Mouse (Mus musculus) ovary, adult 18-20 months (tissue): Measurements from ENCODE around the gene Defb23.
"Not testable (repeated sequence)": the region's sequence is repeated elsewhere in the genome, so short reads cannot be mapped to it uniquely, and the experiment has no call there.

Experiments used
- DNase-seq: peaks from one replicate; pipeline ENCODE4 v3.0.0; 2022; ENCODE audit warnings: low spot score, mixed read lengths

Defb23 gene

DNA sequence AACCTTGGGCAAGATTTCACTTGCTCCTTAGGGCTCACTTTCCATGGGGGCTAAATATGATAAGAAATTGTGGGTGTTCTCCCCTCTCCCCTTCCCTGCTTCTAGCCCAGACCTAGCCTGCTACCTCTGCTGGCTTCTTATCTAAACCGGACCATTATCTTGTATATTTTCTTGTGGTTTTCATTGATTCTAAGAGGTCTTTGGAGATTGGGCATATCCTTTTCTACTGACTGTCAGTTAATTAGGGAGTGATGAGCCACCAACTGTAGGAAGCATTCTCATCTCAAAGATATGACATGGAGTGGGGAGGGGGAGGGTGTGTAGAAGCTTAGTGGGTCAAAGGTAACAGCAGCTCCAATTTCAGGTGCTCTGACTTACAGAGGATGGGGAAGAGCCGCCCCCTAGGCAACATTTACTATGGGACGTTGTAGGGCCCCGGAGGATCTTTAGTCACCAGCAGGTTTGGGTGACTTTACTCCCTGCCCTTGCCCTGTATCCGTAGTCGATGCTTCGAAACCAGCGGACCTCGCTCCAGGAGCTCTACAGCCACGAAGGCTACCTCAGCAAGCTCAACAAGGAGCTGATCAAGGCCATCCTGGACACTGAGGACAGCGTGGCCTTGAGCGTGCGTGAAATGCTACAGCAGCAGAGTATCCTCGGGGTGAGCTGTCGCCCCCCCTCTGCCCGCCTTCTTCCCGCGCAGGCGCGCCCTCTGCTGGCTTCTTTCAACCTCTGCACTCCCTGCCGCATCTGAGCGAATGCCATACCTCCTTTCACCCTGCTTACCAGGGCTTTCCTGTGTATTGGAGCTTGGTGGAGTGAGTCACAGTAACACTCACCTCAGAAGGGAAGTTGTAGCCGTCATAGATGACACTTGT, 27.2 kb downstream of the Defb23 start:
- DNase-seq = peak; percentile 86

DNA sequence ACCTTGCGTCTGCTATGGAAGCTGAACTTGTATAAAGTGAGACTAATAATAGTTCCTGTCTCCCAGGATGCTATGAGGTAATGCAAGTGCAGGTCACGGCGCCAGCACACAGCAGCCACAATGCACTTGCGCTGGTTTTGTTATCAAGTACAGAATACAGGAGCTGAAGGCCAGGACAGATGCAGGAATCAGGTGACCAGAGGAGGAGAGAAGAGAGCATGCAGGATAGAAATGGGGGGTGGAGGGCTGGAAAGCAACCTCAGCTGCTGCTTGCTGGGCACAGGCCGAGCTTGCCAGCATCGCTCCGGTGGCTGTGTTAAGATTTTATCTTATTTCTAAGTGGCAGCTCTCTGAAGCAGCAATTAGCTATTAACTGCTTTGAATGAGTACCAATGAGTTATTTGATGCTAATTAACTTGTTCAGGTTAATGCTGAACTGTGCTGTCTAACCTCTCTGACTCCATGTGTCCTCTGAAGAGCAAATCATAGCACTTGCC, 28.0 kb downstream of the Defb23 start:
- DNase-seq = no peak

DNA sequence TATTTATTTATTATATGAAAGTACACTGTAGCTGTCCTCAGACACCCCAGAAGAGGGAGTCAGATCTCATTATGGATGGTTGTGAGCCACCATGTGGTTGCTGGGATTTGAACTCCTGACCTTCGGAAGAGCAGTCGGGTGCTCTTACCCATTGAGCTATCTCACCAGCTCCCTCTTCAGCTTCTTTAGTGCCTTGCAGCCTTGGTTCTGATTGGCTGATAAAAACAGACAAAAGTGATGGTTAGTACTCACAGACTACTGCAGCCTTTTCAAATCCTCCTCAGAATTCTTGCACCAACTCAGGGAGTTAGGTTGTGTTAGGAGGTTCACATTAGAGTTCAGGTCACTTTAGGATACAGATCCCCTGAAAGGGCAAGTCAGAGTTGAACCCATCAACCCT, 35.9 kb downstream of the Defb23 start:
- not testable (repeated sequence) for DNase-seq

DNA sequence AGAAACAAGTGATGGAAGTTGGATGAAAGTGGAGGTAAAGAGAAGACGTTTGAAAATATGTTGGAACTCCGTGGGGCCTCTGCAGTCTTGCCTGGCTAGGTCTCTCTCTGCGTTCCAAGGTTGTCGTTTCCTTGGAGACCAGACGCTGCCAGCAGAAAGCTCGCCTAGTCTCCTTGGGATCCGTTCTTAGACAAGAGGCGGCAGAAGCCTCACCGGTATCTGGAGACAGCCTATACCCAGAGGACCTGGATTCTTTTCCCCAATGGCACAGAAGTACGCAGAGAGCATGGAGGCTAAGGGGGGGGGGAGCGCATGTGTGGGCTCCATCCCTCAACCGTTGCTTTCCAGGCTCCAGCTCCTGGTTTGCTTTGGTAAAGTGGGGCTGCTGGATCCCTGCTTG, 36.9 kb downstream of the Defb23 start:
- peak; percentile 55 for DNase-seq

DNA sequence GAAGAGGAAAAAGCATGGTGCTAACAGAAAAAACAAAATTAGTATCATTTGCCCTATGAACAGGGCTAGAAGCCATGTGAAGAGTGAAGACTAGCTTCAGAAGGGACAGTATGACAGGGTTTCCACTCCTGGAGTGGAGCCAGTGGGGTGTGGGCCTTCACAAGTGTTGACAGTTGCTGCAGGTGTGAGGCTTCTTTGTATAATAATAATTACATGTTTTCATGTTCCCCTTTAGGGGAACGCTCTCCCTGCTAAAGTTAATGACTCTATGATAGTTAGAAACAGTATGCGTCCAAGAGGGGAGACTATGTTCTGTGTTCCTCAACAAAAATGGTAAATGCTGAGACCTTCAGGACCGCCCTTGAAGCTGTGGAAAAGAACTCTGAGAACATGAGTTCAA, 48.6 kb downstream of the Defb23 start:
- no peak for DNase-seq

DNA sequence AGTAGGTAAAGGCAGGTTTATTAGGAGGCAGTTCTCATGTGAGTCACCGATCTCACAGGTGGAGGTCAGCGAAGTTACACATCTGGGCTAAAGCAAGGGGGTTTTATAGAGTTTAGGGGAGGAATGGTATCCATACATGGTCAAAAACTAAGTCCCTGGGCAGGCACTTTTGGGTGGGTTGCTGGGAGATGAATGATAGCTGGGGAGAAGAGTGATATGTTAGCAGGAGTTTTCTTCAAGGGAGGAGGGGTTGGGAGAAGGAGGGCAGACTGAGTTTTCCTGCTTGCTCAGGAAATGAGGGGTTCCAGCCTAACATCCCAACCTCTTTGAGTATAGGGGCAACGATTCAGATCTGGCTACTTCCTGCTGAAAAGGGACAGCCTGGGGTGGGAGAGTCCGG, 49.1 kb downstream of the Defb23 start, which contains the start of gene 6820408C15Rik:
Gene 6820408C15Rik, plus strand, starts transcription at position 301 of the 400 bp plus-strand sequence.
- no peak for DNase-seq

DNA sequence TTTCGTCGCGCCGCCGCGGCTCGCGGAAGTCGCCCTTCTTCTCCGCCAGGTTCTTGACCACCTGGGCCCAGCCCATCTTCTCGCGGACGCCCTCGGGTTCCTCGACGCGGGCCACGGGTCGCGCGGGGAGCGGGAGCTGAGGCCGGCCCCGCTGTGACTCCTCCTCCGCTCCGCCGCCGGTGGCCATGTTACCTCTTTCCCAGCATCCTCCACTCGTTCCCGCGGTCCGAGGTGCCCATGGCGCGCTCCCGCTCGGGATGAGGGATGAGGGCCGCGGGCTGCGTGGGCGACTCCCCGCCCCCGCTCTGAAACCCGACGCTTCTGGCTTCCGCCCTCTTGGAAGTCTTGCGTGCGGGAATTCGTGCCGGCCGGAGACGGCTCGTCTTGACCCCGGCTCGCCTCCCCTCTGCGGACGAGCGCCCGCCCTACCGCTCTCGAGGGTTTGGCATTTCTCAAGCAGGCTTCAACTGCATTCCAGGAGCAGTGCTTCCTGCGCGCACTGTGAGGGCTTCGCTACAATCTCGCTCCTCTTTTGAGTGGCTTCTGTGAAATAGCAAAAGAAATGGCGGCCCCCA, 49.7 kb downstream of the Defb23 start, which contains the start of gene Zcchc3:
Gene Zcchc3, minus strand, starts transcription at position 437 of the 575 bp plus-strand sequence.
- DNase-seq = peak; percentile 89

DNA sequence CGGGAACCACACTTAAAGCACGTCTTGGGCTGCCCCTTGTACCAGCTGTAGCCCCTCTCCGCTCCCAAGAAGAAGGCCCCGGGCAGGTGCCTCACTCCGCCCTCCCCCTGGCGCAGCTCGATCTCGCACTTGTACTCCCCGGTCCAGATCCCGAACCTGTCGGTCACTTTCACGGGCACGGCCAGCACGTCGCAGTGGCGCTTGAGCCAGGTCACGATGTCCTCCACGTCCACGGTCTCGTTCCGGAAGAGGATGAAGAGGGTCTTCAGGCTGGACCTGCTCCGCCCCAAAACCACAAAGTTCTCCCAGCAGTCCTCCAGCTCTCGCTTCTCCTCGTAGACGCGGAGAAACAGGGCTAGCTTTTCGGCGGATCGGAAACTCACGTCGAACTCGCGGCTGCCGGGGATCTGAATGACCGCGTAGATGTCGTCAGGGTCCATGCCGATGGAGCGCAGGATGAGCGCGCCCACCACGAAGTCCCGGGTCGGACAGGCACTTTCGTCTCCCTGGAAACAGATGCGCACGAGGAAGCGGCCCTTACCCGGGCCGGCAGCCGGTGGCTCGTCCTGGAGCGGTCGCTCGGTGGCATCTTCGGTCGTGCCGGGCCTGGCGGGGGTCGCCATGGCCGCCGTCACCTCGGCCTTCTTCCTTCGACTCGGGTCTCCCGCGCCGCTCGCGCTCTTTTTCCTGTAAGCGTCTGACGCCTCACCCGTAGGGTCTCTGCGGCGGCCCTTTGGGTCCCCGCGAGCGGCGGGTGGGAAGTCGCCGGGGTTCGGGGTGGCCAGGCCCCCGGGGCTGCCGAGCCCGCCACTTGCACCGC, 50.4 kb downstream of the Defb23 start:
- peak; percentile 25 for DNase-seq

DNA sequence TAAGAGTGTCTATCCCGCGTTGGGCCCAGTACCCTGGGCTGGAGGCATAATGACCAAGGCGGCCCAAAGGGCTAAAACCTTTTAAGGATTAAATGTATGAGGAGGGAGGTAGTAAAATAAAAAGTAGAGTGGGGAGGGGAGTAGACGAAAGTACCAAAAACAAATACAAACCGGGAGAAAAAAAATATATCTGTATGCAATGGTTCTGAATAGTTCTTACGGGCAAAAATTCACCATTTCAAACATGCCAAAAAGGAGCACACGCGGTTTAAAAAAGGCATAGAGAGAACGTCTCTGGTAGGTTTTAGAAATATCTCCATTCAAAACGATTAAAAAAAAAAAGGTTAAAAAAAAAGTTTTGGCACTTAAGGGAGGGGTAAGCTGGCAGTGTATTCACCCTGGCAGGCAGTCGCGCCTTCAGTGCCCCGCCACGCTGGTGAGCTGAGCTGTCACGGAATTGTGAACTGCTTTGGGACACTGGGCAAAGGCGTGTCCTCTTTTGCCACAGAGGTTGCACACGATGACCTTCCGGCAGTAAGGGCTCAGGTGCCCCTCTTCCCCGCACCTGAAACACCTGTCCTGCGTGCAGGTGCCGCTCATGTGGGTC, 51.2 kb downstream of the Defb23 start:
- no peak for DNase-seq

DNA sequence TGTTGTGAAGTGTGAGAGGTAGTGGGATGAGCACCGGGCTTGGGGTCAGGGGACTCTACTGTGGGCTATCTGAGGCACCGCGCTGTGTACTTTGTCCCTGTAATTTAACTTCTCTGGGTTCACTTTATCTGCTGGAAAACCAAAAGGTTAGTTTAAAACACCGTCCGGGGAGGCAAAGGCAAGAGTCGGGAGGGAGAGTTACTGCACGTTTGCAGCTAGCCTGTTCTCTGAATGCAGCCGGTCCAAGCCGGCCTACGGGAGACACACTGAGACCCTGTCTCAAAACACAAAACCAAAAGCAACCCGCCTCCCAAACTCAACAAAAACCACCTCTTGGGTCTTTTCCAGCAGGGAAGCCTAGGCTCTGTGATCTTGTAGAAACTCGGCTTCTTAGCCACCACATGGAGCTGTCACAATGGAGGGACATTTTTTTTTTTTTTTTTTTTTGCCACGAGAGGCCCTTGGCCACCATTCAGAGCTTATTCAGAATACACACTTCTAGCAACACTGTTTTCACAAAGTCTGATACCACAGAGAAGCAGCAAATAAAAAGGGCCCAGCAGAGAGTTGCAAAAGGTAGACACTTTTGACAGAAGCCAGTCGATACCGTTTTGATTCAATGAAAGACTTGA, 51.8 kb downstream of the Defb23 start:
- no peak for DNase-seq

DNA sequence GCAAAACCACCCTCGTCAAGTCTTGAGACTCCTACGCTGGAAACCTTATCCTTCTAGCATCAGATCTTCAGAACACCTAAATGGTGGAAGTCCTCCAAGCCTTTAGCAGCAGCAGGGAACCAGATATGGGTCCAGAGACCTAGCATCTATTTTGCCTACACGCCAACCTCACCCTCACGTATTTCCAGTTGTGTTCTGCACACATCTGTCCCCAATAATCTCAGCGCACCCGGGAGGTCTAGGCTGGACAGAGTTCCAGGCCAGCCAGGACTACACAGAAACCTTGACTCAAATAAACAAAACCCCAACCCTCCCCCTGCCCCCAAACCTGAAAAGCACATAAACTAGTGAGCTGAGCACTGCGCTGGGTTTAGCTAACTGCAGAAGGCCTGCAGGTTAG, 52.9 kb downstream of the Defb23 start:
- no peak for DNase-seq

DNA sequence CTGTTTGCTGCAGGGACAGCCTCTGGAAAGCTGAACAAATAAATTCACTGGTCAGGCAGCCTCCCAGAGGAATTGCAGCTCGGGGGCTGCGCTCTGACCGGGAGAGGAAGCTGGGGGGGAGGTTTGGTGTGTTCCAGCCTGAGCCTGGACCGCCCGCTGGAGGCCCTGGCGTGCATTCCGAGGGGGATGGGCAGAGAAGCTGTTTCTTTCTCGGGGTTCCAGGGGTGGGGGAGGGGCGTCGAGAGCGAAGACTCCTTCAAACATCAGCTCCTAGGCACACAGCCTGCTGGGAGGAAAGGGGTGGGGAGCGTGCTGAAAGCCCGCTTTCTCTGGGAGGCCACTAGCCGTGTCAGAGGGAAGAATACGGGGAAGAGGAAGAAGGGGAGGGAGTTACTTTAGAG, 53.4 kb downstream of the Defb23 start:
- peak; percentile 84 for DNase-seq

DNA sequence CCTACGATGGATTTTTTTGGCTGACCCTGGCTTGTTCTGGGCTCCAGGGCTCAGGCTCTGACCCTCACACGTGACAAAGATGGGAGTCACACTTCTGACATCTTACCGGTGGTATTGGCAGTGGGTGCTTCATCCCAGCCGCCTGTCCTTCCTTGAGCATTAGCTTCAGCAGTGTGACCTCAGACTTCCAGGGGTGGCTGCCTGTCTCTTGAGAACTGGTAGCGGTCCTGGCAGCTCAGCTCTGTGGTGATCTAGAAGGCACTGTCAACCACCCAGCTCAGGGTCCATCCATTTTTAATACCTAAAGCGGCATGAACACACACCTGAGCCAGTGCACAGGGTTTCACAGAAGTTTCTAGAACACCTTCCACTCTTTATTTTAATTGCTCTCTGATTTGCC, 54.6 kb downstream of the Defb23 start:
- no peak for DNase-seq
